Mouse (Mus musculus) cerebellum, adult 2 months (tissue): Measurements from ENCODE around the gene Kif12. TPM values are rescaled to one million over a fixed set of nuclear protein-coding genes. Genes with fewer than 3 reads are reported as not detected.

ENCODE experiments used
- DNase-seq, 2 experiments: peaks; one replicate each; pipeline ENCODE4 v3.0.0; 2021
- H3K27ac ChIP-seq: fragments of 200-500 bp; 2 replicates; pipeline ENCODE4 v1.5.1; 2012; ENCODE audit warnings: low read length, control low read depth, inconsistent platforms; ENCODE audit not compliant: insufficient read depth
- H3K27me3 ChIP-seq: fragments of 200-500 bp; 2 replicates; pipeline ENCODE4 v1.6.1; 2012; ENCODE audit warnings: inconsistent platforms, mild to moderate bottlenecking, low read length, moderate library complexity; ENCODE audit not compliant: control insufficient read depth, insufficient read depth
- H3K4me1 ChIP-seq: fragments of 200-500 bp; 2 replicates; pipeline ENCODE4 v1.6.1; 2011; ENCODE audit warnings: low read length; ENCODE audit not compliant: control insufficient read depth, insufficient read depth
- H3K4me3 ChIP-seq: fragments of 200-500 bp; replicated peaks from 2 replicates; pipeline ENCODE3; 2011; ENCODE audit warnings: mild to moderate bottlenecking, low read depth, low read length, control low read depth; ENCODE audit not compliant: insufficient read depth
- CTCF ChIP-seq: fragments of 200-500 bp; IDR thresholded peaks from 2 replicates; pipeline ENCODE4 v1.5.1; 2011; ENCODE audit warnings: low read depth, mild to moderate bottlenecking, control low read depth, low read length, moderate library complexity, borderline replicate concordance; ENCODE audit not compliant: insufficient read depth
- POLR2A ChIP-seq: fragments of 200-500 bp; IDR thresholded peaks from 2 replicates; pipeline ENCODE4 v1.6.1; 2011; ENCODE audit warnings: low read length, control low read depth, borderline replicate concordance; ENCODE audit not compliant: insufficient read depth
- WGBS: fragments of 180-500 bp; shearing (Covaris S2); methylation state at CpG from one replicate; pipeline ENCODE4 v1.1.7; 2018; 5-methylcytosine and 5-hydroxymethylcytosine counted together
- polyA plus RNA-seq: library from polyadenylated mRNA; depleted of rRNA; stranded (reverse); fragments of >200 nt; gene quantifications from 2 replicates; pipeline ENCODE4 v1.2.3, GENCODE M21; 2012; rRNA removed

The Kif12 gene
- polyA plus RNA-seq = 0.06 TPM in 1 of 2 replicates, not detected in the other

DNA sequence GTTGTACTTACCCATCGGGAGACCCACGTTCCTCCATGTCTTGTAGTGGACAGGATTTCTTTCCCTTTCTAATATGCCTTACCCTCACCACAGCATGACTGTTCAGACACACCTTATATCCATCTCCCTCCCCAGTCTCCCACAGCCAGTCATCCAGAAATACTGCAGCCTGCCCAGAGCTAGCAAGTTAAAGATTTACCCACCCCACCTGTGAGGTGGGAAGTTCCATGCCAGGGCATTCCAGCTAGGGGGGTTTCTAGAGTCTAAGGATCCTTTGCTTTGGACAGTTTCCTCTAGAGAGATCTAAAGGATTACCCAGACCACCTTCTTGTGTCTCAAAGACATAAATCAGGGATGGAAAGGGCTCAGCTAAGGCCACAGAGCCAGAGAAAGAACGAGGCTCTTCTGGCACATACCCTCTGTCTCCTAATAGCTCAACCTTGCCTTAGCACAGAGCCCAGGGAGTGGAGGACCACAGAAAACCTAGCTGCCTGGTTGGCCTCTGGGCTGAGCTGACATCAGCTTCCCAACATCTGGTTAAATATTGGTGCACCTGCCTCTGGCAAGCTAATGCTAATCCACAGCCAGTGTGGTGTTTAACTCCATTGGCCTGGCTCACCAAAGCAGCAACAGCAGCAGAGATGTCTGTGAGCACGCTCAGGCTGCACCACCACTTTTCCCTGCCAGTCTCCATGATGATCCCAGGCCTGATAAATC, at the start of gene Kif12:
Gene Kif12, minus strand, starts transcription at position 163 of the 717 bp plus-strand sequence.
- no peaks in the 10 kb centered on the region for H3K4me1 ChIP-seq

GRCm38 (mm10) chr4:63221096-63221958, 49.4 kb upstream of the Kif12 start:
- no peak for TF ChIP-seq CTCF
- TF ChIP-seq POLR2A = no peak
- H3K4me1 ChIP-seq = peaks cover 5% of the 10 kb centered on the region
- H3K27ac ChIP-seq = no peak overlapping the region
- 68% methylated on average over 15 of the region's 15 CpGs for WGBS
- H3K4me3 ChIP-seq = no peak overlapping the region
- peaks cover under 1% of the 10 kb centered on the region; the same call in 1 of the 2 replicates for H3K27me3 ChIP-seq
- DNase-seq = no peak

More for the DNA sequence above, at the start of gene Kif12:
- TF ChIP-seq CTCF (no peak), POLR2A (no peak)
- H3K4me3 ChIP-seq = no peak within 1 kb of the TSS
- H3K27ac ChIP-seq = no peak within 1 kb of the TSS
- no peak for DNase-seq
- H3K27me3 ChIP-seq = no peaks in the 10 kb centered on the region
- WGBS = 78% methylated on average over 4 of the region's 4 CpGs

GRCm38 (mm10) chr4:63219635-63220034, 47.7 kb upstream of the Kif12 start:
- H3K27ac ChIP-seq = no peak overlapping the region
- no peak for TF ChIP-seq POLR2A
- H3K4me3 ChIP-seq = no peak overlapping the region
- H3K27me3 ChIP-seq = peaks cover 2% of the 10 kb centered on the region; the same call in 1 of the 2 replicates
- peaks cover 11% of the 10 kb centered on the region for H3K4me1 ChIP-seq
- 96% methylated on average over 6 of the region's 6 CpGs for WGBS
- no peak for DNase-seq

GRCm38 (mm10) chr4:63219059-63219458, 47.1 kb upstream of the Kif12 start:
- no peak for TF ChIP-seq CTCF
- no peak for TF ChIP-seq POLR2A
- Histone ChIP-seq H3K4me3 (no peak overlapping the region), H3K4me1 (peaks cover 16% of the 10 kb centered on the region), H3K27me3 (peaks cover 3% of the 10 kb centered on the region; the same call in 1 of the 2 replicates), H3K27ac (no peak overlapping the region)
- WGBS = 71% methylated on average over 3 of the region's 3 CpGs
- DNase-seq = no peak

GRCm38 (mm10) chr4:63217513-63217912, 45.6 kb upstream of the Kif12 start:
- 94% methylated on average over 6 of the region's 6 CpGs for WGBS
- no peak for DNase-seq
- Histone ChIP-seq H3K27ac (no peak overlapping the region), H3K4me3 (no peak overlapping the region), H3K27me3 (peaks cover 6% of the 10 kb centered on the region; the same call in 1 of the 2 replicates), H3K4me1 (peaks cover 16% of the 10 kb centered on the region)
- no peak for TF ChIP-seq POLR2A

DNA sequence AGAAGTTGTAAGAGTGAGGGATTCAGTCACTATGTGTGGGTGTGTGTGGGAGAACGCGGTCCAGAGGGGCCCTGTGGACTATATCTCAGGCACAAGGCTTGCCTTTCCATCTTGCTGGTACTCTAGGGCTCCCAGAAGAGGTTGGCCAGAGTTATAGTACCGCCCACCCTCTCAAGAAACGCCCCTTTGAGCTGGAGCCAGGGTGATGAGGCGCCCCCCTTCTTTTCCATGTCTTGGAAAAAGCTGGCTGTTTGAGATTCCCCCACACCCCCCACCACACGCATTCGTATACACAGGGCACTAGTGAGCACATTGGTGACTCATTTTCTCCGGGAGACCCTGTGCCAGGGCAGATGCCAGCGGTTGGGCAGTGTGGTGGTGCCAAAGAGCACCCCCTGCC, 44.6 kb upstream of the Kif12 start:
- no peak for DNase-seq
- Histone ChIP-seq H3K4me3 (peak overlapping the region; percentile 65), H3K27ac (no peak overlapping the region), H3K27me3 (peaks cover 6% of the 10 kb centered on the region; the same call in 1 of the 2 replicates), H3K4me1 (peaks cover 16% of the 10 kb centered on the region)
- WGBS = 40% methylated on average over 9 of the region's 9 CpGs
- TF ChIP-seq CTCF = no peak
- no peak for TF ChIP-seq POLR2A

GRCm38 (mm10) chr4:63215993-63216531, 44.1 kb upstream of the Kif12 start:
- TF ChIP-seq POLR2A (no peak), CTCF (peak; percentile 21; the same call in 1 of the 2 replicates)
- 4% methylated on average over 24 of the region's 24 CpGs for WGBS
- Histone ChIP-seq H3K4me1 (peaks cover 16% of the 10 kb centered on the region), H3K27me3 (peaks cover 6% of the 10 kb centered on the region; the same call in 1 of the 2 replicates), H3K27ac (no peak overlapping the region), H3K4me3 (peak overlapping the region; percentile 65)
- peak; percentile 33 to 59 for DNase-seq
